Mouse (Mus musculus) ES-E14 (cell line): Measurements from ENCODE around the gene Fancf. TPM values are rescaled to one million over a fixed set of nuclear protein-coding genes. Genes with fewer than 3 reads are reported as not detected.

Source experiments
- DNase-seq: peaks from one replicate; pipeline ENCODE4 v3.0.0-alpha.2; 2013; ENCODE audit warnings: low read depth, low spot score
- H3K27ac ChIP-seq: 2 replicates; pipeline ENCODE4 v1.5.1; 2012; ENCODE audit warnings: low read depth, mild to moderate bottlenecking, low read length, moderate library complexity, mixed read lengths; ENCODE audit not compliant: poor library complexity, insufficient read depth, severe bottlenecking
- H3K36me3 ChIP-seq: 2 replicates; pipeline ENCODE4 v1.6.1; 2012; ENCODE audit warnings: mild to moderate bottlenecking, low read length, moderate library complexity, mixed read lengths; ENCODE audit not compliant: control insufficient read depth, poor library complexity, insufficient read depth, severe bottlenecking
- H3K4me1 ChIP-seq, 2 experiments: fragments of 150-350 bp in 1 of 2; sonication (generic) in 1 of 2; 2 replicates each; pipeline ENCODE4 v1.6.1; 2012; ENCODE audit warnings: low read length in 2 of 2, mild to moderate bottlenecking in 1 of 2, mixed read lengths in 1 of 2; ENCODE audit not compliant: control insufficient read depth in 2 of 2, insufficient read depth in 2 of 2, poor library complexity in 1 of 2
- H3K4me3 ChIP-seq, 2 experiments: fragments of 150-350 bp in 1 of 2; sonication (generic) in 1 of 2; 2 replicates each; pipeline ENCODE4 v1.5.1; 2012; ENCODE audit warnings: low read length in 2 of 2, low read depth in 1 of 2, mild to moderate bottlenecking in 1 of 2, mixed read lengths in 1 of 2; ENCODE audit not compliant: insufficient read depth in 1 of 2, poor library complexity in 1 of 2, severe bottlenecking in 1 of 2
- H3K9ac ChIP-seq: 2 replicates; pipeline ENCODE4 v1.6.1; 2012; ENCODE audit warnings: low read depth, mild to moderate bottlenecking, low read length, mixed read lengths; ENCODE audit not compliant: poor library complexity, insufficient read depth, severe bottlenecking
- H3K9me3 ChIP-seq: fragments of 150-350 bp; sonication (generic); 2 replicates; pipeline ENCODE4 v1.6.1; 2012; ENCODE audit warnings: low read depth, mild to moderate bottlenecking, low read length; ENCODE audit not compliant: control insufficient read depth, insufficient read depth
- CHD2 ChIP-seq: IDR thresholded peaks from 2 replicates; pipeline ENCODE4 v1.6.1; 2014; ENCODE audit warnings: mild to moderate bottlenecking, low read depth, low read length, inconsistent platforms
- HCFC1 ChIP-seq: IDR thresholded peaks from 2 replicates; pipeline ENCODE4 v1.6.1; 2012; ENCODE audit warnings: low read length, inconsistent platforms, borderline replicate concordance; ENCODE audit not compliant: insufficient read depth
- MAFK ChIP-seq: IDR thresholded peaks from 2 replicates; pipeline ENCODE4 v1.6.1; 2014; ENCODE audit warnings: mild to moderate bottlenecking, low read depth, low read length, inconsistent platforms; ENCODE audit not compliant: insufficient read depth
- ZC3H11A ChIP-seq: IDR thresholded peaks from 2 replicates; pipeline ENCODE4 v1.6.1; 2012; ENCODE audit warnings: low read depth, mild to moderate bottlenecking, inconsistent platforms, low read length, borderline replicate concordance
- ZNF384 ChIP-seq: IDR thresholded peaks from 2 replicates; pipeline ENCODE4 v1.6.1; 2012; ENCODE audit warnings: low read depth, low read length, inconsistent platforms
- in situ Hi-C, 2 experiments: fragments of 600-800 bp; cut with MboI; formaldehyde crosslinking; loops; one replicate each; pipeline ENCODE4 v1.15.1; 2025; ENCODE audit warnings: low sequenced_read_pairs in 2 of 2, inconsistent platforms in 1 of 2; ENCODE audit not compliant: unreplicated experiment in 2 of 2
- total RNA-seq: library from RNA; depleted of rRNA; stranded (reverse); fragments of 300-350 nt; gene quantifications from 2 replicates; pipeline ENCODE4 v1.2.3, GENCODE M21; 2012

Fancf gene
- total RNA-seq, 1 experiment = 4.9 TPM

DNA sequence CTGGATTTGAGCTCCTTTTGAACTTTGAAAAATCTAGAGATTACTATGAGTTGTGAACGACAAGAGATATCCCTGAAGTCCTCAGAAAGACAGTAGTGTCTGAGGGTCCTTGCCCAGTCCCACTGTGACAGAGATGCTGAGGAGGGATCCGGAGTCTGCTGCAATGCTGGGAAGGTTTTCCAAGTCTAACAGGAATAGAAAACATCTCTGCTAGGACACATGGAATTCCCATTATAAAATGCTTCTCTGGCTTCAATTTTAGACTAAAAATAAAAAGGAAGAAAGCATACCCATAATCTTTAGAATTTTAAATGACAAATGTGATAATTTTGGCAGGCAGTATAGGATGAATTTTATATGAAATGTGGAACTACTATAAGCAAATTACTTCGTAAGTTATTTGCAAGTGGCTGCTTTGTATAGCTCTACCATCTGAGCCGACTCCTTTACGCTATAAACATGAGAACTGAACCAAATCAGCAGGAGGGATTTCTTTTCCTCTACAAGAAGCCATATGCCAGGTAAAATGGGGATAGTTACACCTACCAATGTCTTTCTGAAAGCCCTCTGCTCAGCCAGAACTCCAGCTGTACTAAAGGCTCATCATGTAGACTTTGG lies 10.1 kb downstream of the Fancf start:
- TF ChIP-seq HCFC1 = no peak
- no peak for TF ChIP-seq MAFK
- TF ChIP-seq ZNF384 = no peak
- no peak for TF ChIP-seq ZC3H11A
- TF ChIP-seq CHD2 = no peak
- Histone ChIP-seq H3K9ac (no peak overlapping the region), H3K27ac (no peak overlapping the region), H3K4me1 (no peaks in the 10 kb centered on the region), H3K9me3 (no peaks in the 10 kb centered on the region), H3K36me3 (no peaks in the 10 kb centered on the region), H3K4me3 (no peak overlapping the region)
- no peak for DNase-seq
- in situ Hi-C loops = no loop called here

DNA sequence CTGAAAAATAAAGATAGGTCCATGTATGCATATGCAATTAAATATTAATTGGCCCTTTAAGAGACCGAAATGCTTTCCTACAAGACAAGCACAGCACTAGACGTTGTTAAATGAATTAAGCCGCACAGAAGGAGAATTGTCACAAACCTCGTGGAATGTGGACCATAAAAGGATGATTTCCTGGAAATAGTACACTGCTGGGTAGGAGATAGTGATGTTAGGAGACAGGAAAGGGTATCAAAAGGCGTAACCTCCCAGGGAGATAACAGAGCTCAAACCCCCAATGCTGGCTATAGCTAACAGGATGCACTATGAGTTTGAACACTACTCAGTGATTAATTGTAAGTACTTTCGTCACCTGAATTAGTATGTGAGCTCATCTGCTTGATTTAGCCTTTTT lies 11.2 kb downstream of the Fancf start:
- Histone ChIP-seq H3K9ac (no peak overlapping the region), H3K36me3 (no peaks in the 10 kb centered on the region), H3K4me3 (no peak overlapping the region), H3K27ac (no peak overlapping the region), H3K9me3 (no peaks in the 10 kb centered on the region), H3K4me1 (no peaks in the 10 kb centered on the region)
- no peak for TF ChIP-seq MAFK
- no peak for TF ChIP-seq HCFC1
- TF ChIP-seq ZC3H11A = no peak
- TF ChIP-seq CHD2 = no peak
- no peak for TF ChIP-seq ZNF384
- no peak for DNase-seq
- in situ Hi-C loops = no loop called here

DNA sequence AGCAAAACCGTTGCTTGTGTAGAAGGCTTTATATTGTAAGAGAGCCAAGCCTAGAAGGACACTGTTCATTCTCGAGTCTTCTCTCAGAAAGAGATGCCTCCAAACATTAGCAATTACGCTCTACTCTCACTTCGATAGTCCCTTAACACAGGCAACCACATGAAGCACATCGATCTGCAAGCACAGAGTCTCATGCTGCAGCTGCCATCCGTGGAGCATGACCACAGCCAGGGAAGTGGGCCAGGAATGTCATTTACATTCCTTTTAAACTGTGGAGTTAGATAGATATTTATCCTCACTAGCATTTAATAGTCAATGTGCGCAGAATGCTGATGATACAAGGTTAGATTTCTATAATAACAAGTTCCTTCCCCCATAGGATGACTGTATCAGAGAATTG lies 21.6 kb downstream of the Fancf start:
- no peak for TF ChIP-seq CHD2
- TF ChIP-seq MAFK = no peak
- no peak for TF ChIP-seq HCFC1
- TF ChIP-seq ZNF384 = no peak
- TF ChIP-seq ZC3H11A = no peak
- Histone ChIP-seq H3K36me3 (no peaks in the 10 kb centered on the region), H3K27ac (no peak overlapping the region), H3K9me3 (no peaks in the 10 kb centered on the region), H3K9ac (no peak overlapping the region), H3K4me3 (no peak overlapping the region), H3K4me1 (peaks cover 0 to 6% of the 10 kb centered on the region in 2 experiments; a peak in 1 of 4 replicates)
- no peak for DNase-seq
- in situ Hi-C loops = no loop called here

DNA sequence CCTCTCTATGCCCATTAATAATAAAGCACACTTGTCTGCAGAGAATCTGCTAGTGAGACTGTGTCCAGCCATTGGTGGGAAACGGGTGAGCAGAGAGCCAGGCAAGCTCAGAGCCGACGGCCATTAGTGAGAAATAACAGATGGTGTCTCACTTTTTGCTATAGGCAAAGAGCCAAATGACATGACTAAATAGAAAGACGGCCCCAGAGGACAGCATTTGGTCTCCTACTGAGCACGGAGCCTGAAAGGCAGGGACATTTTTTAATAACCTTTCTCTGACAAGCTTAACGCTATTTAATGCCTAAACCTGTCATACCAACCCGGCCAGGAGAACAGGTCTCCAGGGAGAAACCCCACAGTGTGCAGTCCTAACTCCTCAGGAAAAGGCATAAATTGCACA lies 30.1 kb downstream of the Fancf start:
- no peak for DNase-seq
- Histone ChIP-seq H3K9me3 (no peaks in the 10 kb centered on the region), H3K4me3 (no peak overlapping the region), H3K27ac (no peak overlapping the region), H3K36me3 (no peaks in the 10 kb centered on the region), H3K4me1 (no peaks in the 10 kb centered on the region), H3K9ac (no peak overlapping the region)
- in situ Hi-C loops = no loop called here
- TF ChIP-seq CHD2 = no peak

DNA sequence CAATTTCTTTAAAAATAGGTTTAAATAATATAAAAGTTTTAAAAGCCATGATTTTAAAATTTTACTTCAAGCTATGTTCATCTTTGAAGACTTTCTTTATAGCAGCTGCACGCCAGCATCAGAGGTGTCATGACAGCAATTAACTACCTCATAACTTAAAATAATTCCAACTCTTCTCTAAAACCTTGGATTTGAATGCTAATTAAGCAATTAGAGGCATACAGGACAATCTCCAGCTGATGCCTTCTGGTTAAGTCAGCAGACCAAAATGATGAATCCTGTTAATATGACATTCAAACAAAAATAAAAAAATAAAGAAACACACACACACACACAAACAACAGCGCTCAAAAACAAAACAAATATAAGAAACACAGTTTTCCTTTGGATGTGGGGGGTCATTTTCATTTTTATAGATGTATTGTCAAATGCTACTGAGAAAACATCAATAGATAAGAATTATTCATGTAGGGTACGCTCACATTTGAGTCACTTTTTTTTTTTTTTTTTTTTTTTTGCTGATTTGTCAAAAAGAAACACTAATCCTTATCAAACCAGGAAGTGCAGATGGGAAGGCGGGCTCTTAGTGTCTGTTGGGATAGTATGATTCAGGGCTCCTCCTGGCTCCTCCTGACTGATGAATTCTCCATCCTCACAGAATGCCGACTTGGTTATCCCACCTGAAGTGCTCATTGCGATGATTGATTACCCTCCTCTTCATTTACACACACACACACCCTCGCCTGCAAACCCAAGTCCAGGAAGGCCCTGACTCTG lies 38.3 kb downstream of the Fancf start:
- H3K27ac ChIP-seq = no peak overlapping the region
- in situ Hi-C loops = no loop called here
- no peaks in the 10 kb centered on the region for H3K36me3 ChIP-seq
- TF ChIP-seq MAFK (no peak), CHD2 (no peak), ZNF384 (no peak), ZC3H11A (no peak), HCFC1 (no peak)
- DNase-seq = no peak
- no peaks in the 10 kb centered on the region for H3K4me1 ChIP-seq
- no peaks in the 10 kb centered on the region for H3K9me3 ChIP-seq
- no peak overlapping the region for H3K4me3 ChIP-seq
- no peak overlapping the region for H3K9ac ChIP-seq
